Mouse (Mus musculus) kidney, adult 2 months (tissue): ENCODE data around the gene Cabp2.

Source experiments
- CTCF ChIP-seq: fragments of 200-500 bp; conservative IDR thresholded peaks from 2 replicates; pipeline ENCODE4 v1.5.1; 2011; ENCODE audit warnings: low read depth, mild to moderate bottlenecking, control low read depth, low read length, moderate library complexity, mixed read lengths; ENCODE audit not compliant: insufficient read depth, insufficient read length
- POLR2A ChIP-seq: fragments of 200-500 bp; IDR thresholded peaks from one replicate; pipeline ENCODE4 v1.6.1; 2011; ENCODE audit warnings: low read depth, low read length, control low read depth

- TF ChIP-seq CTCF = no peak
- TF ChIP-seq POLR2A = no peak
These were observed 48.1 kb downstream of the Cabp2 start for GRCm38 (mm10) chr19:4129462-4129861.
